ENCODE assay signal across 1 mouse cellular context in genomic region chr19:3914535-3914934, GRCm38 (mm10).
TF ChIP-seq lines count a peak whose summit lies in the region.

No protein-coding gene starts in this region.

TF ChIP-seq in CH12.LX, 34 proteins besides CTCF, POLR2A, EP300 and RAD21:
- TF ChIP-seq CHD1 (IDR thresholded peaks at IDR 0.05; ENCODE audit: low read depth, low read length) = no peak
- no peak for TF ChIP-seq POLR2AphosphoS2 (IDR thresholded peaks at IDR 0.05; ENCODE audit: low read depth, low read length)
- TF ChIP-seq CHD2 (IDR thresholded peaks at IDR 0.05; ENCODE audit: low read length) = no peak
- no peak for TF ChIP-seq HCFC1 (IDR thresholded peaks at IDR 0.05; ENCODE audit: low read depth, low read length)
- TF ChIP-seq JUN (IDR thresholded peaks at IDR 0.05; ENCODE audit: insufficient read depth, low read depth, low read length) = no peak
- no peak for TF ChIP-seq ELF1 (IDR thresholded peaks at IDR 0.05; ENCODE audit: low read depth, low read length)
- TF ChIP-seq RCOR1 (conservative IDR thresholded peaks at IDR 0.05; ENCODE audit: low read depth, low read length) = no peak
- TF ChIP-seq TBP (conservative IDR thresholded peaks at IDR 0.05; ENCODE audit: low read depth, low read length) = no peak
- TF ChIP-seq E2F4 (IDR thresholded peaks at IDR 0.05; ENCODE audit: insufficient replicate concordance, low read depth, low read length) = no peak
- TF ChIP-seq MEF2A (IDR thresholded peaks at IDR 0.05; ENCODE audit: borderline replicate concordance, low read depth, low read length) = no peak
- TF ChIP-seq USF2 (conservative IDR thresholded peaks at IDR 0.05; ENCODE audit: low read depth, low read length) = no peak
